Mouse (Mus musculus) left cerebral cortex, adult 11 months (tissue): ENCODE measurements around the gene Syt12.

Source experiments
- DNase-seq: peaks from one replicate; pipeline ENCODE4 v3.0.0; 2022; ENCODE audit warnings: low spot score

Gene Syt12

DNA sequence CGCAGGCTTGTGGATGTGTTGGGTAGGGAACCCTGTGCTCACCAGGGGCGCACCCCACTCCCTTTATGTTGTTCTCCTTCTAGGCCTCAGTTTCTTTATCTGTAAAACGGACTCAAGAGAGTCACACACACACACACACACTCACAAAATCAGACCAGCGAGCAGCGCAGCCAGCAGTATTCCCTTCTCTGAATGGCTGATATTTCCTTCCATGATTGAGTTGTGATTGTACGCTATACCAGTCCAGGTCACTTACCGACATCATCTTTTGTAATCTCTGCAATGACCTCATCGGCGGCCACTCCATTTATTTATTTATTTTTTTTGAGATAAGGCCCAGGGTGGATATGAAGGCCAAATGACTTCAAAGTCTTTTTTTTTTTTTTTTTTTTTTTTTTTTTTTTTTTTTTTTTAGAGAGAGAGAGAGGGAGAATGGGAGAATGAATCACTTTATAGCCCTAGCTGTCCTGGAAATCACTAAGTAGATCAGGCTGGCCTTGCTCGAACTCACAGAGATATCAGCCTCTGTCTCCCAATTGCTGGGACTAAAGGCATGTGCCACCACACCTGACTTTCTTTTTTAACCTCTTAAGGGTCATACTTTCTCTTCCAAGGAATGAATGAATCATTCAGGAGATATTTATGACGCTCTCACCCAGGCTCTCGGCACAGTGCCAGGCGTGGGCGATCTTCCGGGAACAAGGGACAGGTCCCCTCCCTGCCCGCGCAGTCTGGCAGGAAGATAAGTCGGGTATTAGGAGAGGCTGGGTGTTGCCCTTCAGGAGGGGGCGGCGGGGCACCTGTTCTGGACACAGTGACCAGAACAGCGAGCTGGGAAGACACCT is at the start of gene Syt12:
TSS of gene Syt12 (minus strand) at position 103 of the 845 bp plus-strand sequence.
- DNase-seq, result no peak

DNA sequence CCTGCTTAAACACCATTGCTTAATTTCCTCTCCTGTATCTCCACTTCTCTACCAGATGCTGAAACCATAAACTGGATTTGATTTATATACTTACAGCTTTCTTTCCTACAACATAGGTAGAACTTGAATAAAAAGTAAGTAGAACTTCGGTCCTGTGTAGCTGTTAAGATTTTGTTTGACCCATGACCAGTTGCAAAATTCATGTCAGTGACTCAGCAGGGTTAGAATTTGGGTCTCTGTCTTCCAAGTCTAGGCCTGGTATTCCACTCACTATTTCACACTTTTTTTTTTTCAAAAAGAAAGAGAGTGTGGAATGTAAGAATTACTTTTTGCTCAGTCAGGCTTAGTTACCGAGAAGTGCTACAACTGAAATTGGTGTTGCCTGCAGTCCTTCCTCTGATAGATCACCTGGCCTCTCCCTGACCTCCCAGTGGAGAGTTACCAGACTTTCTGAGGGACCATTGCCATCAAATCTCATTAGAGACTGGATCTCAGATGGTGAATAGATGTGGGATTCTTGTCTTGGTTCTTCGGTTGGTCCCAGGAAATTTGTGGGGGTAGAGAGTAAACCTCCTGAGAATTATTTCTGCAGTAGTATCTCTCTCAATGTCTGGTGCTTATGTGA is 44.3 kb upstream of the Syt12 start:
- no peak for DNase-seq

DNA sequence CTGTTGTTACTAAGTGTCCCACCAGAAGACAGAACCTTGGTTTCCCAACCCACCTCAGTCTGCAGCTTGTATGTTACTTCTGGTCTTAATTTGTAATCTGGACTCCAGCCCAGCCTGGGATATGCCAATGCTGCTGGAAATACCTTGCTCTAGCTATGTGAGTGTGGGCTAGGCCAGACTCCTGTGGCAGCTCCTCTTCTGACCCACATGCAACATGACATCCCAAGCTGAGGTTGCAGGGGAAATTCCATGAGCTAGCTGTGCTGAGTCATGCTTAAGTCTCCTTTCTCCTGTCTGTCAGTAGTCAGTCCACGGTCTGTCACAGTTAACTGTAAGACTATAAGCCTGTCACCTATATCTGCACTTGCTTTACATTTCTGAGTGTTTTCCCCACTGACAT is 40.2 kb upstream of the Syt12 start:
- no peak for DNase-seq

DNA sequence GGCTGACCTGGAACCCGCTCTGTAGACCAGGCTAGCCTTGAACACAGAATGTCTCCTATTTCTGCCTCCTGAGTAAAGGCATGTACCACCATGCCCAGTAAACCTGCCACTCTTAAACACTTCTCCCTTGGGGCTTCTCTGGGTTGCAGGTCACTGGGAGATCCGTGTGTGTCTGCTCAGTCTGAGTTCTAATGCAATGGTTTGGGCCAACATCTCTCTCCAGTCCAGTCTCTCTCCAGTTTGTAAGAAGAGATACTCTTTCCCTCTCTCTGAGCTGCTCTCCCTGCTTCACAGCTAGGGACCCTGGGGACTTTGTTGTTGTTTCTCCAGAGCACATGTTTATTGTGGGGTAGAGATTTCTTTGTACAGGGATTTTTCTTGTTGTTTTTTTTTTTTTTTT is 39.0 kb upstream of the Syt12 start:
- DNase-seq, result no peak

DNA sequence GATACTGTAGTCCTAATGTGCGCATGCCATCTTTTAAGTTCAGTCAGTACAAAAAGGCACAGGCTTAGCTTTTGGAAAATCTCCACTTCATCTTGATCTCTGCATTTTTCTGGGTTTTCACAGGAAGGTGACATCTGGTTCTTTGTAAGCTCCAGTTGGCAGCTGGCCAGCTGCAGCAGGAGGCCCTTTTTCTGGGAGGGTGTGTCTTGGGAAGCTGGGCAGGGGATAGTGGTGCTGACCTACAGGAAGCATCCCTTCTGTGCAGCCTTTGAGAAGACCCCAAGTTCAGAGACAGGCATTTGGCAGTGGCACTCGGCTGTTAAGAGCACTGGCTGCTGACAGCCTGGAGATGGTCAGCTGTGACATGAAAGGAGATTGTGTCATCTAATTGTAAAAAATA is 38.5 kb upstream of the Syt12 start:
- no peak for DNase-seq

DNA sequence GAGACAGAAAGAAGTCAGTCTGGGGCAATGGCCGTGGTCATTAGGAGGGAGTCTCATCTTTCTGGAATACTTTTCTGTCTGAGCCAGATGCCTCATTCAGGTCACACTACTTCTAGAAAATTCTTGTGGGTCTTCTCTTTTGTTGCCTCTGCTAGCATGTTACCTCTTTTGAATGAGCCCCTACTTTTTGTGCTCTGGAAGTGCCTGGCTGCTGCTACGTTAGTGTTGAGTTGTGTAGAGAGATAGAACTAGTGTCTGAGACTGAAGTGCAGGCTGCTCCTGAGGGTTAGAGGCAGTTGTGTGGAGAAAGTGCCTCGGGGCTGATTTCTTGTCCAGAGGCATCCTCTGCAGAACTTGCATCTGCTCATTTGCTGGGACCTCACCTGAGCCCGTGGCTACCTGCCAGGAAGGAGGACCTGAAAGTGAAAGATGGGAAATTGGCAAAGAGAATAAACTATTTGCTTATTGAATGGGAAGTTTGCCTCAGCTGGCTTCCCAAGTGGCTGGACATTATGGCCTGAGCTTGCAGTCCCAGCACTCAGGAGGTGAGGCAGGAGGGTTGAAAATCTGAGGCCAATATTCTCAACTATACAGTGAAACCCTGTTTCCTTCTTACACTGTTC is 36.1 kb upstream of the Syt12 start:
- DNase-seq, result no peak

DNA sequence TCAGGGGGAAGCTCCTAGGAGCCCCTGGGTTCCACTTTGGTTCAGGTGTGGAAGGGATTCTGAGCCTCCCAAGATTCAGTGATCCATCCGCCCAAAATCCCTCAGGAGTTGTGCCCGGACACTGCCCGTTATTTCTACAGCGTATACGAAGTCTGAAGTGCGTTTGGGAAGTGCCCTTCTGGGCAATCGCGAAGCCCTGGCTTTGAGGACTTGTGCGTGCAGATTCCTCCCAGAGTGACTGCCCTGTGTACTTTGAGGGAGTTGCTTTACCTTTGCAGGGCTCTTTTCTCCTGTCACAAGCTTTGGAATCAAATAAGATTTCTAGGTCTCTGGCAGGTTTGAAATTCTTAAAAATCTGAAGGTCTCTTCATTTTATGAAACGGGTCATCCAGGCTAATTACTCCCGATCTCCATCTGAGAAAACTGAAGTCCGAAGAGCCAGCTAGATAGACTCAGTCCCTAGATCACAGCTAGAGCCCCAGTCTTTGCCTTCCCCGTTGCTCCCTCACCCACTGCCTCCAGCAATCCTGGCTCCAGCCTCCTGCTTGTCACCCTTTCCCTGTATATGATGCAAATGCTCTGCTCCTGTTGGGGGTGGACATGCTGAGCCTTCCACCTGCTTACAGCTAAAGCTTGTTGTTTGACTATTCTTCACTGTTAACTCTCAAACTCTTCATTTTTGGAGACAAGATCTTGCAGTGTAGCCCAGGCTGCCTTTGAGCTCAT is 34.0 kb upstream of the Syt12 start:
- DNase-seq, result no peak

DNA sequence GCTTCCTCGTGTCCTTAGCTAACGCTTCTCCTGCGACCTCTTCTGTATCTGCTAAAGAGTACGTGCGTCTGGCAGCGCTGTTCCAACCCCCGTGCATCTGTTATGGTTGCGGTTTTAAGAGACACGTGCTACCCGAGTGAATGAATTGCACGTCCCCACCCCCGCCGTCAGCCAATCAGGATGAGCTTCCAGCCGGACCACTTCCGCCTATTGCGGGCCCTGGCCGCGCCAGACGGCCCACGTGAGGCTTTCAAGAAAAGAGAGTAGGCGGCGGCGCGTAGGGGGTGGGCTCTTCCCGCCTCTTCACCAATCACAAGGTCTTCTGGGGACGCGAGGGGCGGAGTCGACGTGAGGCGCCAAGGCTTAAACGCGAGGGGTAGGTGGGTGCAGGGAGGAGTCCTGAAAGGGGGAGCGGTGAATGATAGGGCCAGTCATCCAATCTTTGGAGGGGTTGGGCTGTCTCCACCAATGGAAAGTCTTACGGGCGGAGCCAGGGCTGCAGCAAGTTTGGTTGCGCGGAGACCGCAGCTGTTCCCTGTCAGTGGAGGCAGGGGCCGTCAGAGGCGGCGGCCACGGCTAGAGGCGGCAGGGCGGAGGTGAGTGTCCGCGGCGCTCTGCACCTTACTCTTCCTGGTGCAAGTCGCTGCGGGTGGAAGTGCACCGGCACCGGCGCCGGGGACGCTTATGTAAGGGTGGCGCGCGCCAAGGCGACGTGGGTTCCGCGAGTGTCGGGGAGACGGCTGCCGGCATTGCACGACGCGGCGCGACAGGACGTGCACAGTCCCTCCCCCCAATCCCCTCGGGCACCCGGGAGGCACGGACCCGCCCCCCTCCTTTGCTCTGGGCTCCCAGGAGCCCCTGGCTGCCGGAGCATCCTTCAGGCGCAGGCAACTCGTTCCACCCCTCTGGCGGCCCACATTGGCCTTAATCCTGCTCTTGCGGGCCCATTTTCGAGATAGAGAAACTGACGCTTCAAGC is 33.0 kb upstream of the Syt12 start, which contains the start of gene Pcx:
TSS of gene Pcx (plus strand) at position 487 of the 978 bp plus-strand sequence.
- DNase-seq, result peak; percentile 100

DNA sequence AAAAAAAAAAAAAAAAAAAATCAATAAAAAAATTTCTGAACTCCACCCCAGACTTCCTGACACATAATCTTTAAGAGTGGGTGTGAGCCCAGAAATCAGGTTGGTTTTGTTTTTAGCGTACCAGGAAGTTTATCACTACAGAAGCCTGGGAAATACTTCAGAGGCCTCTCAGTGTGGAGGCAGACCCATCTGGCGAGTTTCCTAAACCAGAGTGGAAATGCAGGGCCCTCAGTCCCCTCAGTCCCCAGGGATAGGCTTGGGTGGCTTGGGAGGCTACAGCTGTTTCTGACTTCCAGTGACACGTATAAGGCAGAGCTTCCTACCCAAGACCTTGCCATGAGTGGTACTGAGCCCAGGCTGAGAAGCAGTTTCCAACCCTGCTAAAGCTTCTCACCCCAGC is 30.5 kb upstream of the Syt12 start:
- DNase-seq, result no peak

DNA sequence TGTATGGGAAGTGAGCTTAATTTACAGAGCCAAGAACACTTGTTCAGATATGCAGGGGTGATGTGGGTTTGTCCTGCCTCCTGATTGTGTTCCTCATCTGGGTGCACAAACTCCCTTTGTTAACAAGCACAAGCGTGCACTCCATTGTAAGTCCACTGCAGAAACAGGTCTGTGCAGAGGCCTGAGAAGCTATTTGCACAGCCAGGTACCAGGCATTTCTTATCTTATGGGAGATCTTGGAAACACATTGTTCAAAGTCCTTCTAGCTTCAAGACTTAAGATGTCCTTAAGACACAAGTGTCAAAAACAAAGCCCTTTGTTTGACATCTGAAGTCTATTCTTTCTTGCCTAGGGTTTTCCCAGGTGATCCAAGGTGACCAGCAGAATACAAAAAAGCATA is 27.6 kb upstream of the Syt12 start:
- DNase-seq, result no peak

DNA sequence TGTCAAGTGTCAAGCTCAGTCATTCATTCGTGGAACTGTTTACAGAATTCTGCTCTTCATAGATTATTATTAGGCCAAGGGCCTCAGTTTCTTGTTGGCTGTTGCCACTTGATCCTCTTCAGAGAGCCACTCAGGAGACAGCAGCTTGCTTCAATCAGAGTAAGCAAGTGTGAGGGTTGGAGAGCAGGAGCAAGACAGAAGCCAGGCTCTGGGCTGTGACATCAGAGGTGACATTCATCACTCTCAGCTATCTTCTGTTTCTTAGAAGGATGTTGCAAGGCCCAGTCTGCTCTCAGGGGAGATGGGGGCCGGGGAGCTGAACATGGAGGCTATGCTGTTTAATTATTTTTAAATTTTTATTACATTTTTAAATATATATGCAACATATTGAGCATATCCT is 25.5 kb upstream of the Syt12 start:
- no peak for DNase-seq

DNA sequence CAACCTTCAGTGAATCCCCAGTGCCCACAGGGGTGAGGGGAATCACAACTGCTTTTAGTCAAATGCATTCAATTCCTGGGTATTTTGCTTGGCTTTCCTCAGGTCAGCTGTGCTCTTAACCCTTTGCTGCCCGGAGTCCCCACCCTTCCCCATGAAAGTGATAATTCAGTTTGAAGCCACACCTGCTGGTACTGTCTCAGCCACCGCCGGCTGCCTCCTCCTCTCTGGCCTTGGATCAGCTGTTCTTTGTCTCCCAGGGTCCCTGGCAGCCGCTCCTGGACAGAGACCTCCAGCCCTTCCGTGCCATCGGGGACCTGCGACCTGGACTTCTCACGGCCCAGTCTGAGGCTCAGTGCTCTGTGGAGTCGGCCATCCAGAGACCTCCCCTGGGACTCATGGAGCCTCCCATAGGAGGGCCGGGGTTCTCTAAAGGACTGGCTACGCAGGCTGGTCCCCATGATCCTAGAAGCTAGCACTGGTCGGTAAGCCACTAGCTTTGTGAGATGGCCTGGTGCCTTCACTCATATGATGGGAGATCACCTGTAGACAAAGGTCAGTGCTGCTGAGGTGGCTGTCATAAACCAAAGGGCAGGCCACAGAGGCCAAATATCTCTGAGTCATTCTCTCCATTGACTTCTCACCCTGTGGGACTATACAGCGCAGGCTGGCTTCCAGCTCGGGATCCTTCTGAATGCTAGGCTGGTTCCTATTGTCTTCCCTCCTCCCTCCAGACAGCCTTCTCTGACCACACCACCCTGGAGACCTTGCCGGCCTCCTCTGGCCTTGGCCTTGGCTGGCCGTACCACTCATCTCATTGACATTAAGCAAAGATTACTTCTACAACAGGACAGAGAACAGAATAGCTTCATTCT is 21.1 kb upstream of the Syt12 start, which contains the start of gene 2010003K11Rik:
TSS of gene 2010003K11Rik (minus strand) at position 522 of the 872 bp plus-strand sequence.
- DNase-seq, result no peak

DNA sequence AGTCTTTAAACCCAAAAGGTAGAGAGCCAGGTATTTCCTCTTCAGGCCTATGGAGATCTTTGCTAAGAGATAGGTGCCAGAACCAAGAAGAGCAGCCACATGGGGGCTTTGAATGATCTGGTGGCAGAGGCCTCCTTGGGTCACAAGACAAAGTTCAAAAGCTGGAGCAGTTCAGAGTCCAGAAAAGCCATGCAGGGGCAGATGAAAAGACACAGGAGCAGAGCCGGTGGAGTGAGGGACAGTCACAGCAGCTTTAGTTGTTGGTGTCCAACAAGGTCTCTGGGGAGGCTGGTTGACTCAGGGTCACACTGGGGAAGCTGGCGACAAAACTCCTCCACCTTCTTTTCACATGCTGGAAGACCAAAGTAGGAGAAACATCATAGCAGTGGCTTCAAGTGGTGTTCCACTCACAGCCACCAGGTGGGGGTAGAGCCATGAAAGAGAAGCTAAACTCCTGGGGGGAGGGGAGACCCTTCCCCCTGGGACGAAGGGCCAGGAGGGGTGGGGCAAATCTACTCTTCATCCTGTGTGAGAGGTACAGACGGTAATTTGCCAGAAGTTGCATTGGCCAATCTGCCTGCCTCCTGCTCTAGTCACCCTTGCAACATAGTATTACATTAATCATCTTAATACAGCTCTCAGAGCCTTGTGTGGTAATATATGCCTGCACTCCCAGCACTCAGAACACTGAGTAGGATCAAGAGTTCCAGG is 20.2 kb upstream of the Syt12 start:
- DNase-seq, result no peak

DNA sequence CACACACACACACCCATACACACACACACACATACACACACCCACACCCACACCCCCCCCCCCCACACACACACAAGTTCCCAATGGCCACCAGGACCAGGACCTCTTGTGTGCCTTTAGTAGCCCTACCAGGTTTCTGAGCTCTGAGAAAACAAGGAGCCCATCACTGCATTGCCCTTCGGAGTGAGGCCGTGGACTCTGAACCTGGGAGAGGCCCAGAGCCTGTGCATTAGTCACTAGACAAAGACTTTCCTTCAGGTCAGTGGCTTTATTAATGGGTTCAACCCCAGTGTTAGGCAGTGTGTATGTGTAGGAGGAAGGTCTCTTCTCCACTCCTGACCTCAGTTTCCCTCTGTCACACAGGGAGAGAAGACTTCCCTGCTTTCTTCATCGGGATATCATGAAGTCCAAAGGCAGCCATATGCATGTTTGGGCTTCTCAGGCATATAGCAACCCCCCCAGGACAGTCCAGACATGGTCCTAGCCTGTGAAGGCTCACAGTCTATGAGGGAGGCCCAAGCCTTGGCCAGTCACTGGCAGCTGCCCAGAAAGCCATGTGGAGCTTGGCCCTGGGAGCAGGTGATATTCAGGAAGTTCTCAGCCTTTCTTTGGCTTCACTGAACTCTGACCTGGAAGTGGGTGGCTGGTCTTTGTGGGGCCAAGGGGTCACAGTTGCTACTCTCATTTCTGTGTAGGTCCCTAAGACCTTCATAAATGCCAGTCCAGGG is 19.5 kb upstream of the Syt12 start:
- no peak for DNase-seq

DNA sequence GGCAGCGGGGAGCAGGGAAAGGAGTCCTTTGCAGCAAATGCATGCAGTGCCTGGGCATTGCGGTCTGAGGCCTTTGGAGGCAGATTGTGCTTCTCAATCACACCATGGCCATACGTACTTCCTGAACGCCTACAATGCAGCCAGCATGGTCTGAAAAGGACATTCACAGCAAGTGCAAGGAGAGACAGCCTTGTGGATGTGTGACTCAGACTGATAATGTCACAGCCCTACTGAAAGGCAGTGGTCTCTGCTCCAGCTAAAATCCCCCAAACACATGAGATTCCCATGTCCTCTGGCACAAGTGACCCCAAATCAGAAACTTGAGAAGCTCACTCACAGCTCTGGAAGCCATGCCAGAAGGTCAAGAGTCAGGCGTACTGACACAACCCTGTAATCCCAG is 18.6 kb upstream of the Syt12 start:
- no peak for DNase-seq

DNA sequence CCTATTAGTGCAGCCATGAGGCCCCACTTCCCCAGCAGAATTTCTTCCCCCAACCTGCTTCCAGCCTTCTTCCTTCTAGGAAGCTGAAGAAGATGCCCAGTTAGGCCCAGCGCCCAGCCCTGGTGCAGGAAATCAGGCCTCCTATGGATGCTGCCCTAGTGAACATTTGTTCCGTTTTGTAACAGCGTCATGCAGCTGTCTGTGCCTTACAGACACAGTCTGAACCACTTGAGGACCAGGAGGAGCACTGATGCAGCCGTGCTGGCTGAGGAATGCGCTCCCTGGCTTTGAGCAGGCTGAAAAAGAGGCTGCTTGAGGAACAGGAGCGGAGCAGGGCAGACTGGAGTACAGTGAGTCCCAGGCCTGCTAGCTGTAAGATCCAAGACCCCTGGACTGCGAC is 17.5 kb upstream of the Syt12 start:
- DNase-seq, result no peak

DNA sequence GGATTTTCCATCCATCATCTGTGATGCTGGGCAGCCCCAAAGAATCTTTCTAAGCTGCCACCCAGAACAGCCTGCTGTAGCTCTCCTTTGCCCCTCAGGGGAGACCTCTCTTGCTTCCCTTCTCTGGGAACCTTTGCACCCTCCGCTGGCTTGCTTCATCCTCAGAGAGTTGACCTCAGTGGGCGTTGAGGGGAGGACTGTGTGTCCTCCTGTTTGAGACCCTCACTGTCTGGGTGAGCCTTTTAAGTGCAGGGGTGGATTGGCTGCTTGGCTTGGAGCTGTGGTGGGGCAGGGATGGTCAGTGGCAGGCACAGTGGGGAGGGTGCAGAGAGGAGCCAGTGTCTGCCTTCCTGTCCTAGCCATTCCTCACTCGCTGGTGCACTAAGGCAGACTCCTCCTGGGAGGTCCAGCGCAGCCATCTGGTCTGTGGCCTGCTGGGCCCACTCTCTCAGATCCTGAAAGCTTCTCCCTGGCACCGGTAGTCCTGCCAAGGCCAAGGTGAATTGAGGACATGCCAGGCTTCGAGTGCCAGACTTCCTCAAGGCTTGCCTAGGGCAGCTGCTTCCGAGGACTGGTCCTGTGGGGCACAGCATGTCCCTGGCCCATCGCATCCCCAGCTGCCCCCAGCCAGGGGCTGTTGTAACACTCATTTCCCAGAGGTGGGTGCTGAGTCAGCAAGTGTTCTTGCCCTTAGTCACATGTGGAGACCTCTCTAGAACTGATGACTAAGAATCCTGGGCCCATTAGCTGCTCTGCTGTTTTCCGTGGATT is 15.5 kb upstream of the Syt12 start:
- DNase-seq, result no peak

DNA sequence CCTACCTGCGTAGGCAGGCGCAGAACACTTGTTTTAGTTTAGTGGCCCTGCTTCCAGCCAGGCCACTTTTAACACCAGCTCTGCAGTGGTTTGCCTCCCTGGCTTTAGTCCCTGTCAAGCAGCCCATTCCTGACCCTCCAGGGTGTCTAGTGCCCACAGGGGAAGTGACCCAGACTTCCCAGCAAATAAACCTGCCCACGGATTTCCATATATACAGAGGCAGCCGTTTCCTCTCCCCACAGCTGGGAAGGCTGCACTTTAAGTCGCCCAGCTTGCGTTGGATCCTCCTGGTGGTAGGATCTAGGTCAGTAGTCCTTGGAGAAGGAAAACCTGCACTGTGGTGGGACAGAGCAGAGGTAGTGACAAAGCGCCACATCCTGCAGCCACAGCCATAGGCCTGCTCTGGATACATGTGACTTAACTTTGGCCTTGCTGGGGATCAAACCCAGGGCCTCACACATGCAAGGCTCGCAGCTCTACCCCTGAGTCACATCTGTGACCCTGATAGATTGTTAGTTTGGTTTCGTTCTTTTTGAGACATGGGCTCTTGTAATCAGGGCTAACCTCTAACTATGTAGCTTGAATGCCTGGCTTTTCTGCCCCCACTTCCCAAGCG is 13.9 kb upstream of the Syt12 start:
- DNase-seq, result no peak
